Mouse (Mus musculus) hindbrain, postnatal 0 days (tissue): ENCODE data around the gene Grik1. TPM values are rescaled to one million over a fixed set of nuclear protein-coding genes. Genes with fewer than 3 reads are reported as not detected.

ENCODE experiments used
- ATAC-seq: fragments of 200-750 bp; cut with Nextera tagmentation; 2 replicates; pipeline ENCODE4 v1.8.0; 2017; ENCODE audit warnings: mild to moderate bottlenecking, moderate TSS enrichment, moderate library complexity
- DNase-seq: peaks from one replicate; pipeline ENCODE4 v3.0.0-alpha.2; 2015; ENCODE audit warnings: low spot score
- H3K27ac ChIP-seq: fragments of 300-500 bp; sonication (generic); 2 replicates; pipeline ENCODE4 v1.5.1; 2014; ENCODE audit warnings: mild to moderate bottlenecking
- H3K27me3 ChIP-seq: fragments of 300-500 bp; sonication (generic); 2 replicates; pipeline ENCODE4 v1.6.1; 2014; ENCODE audit warnings: low read length, mixed read lengths; ENCODE audit not compliant: insufficient read depth
- H3K36me3 ChIP-seq: fragments of 300-500 bp; sonication (generic); 2 replicates; pipeline ENCODE4 v1.6.1; 2014; ENCODE audit warnings: low read length, mixed read lengths; ENCODE audit not compliant: insufficient read depth
- H3K4me1 ChIP-seq: fragments of 300-500 bp; sonication (generic); 2 replicates; pipeline ENCODE4 v1.6.1; 2014; ENCODE audit warnings: antibody characterized with exemption, low read length, mixed read lengths; ENCODE audit not compliant: insufficient read depth
- H3K4me2 ChIP-seq: fragments of 300-500 bp; sonication (generic); 2 replicates; pipeline ENCODE4 v1.6.1; 2014; ENCODE audit warnings: low read depth, mild to moderate bottlenecking, low read length, moderate library complexity, mixed read lengths
- H3K4me3 ChIP-seq: fragments of 300-500 bp; sonication (generic); 2 replicates; pipeline ENCODE4 v1.5.1; 2014; ENCODE audit warnings: low read length
- H3K9ac ChIP-seq: fragments of 300-500 bp; sonication (generic); replicated peaks from 2 replicates; pipeline ENCODE4 v1.6.1; 2014; ENCODE audit warnings: mild to moderate bottlenecking, low read length, moderate library complexity, mixed read lengths
- H3K9me3 ChIP-seq: fragments of 300-500 bp; sonication (generic); 2 replicates; pipeline ENCODE4 v1.6.1; 2016; ENCODE audit warnings: low read length, mixed read lengths
- CTCF ChIP-seq: IDR thresholded peaks from 2 replicates; pipeline ENCODE4 v1.5.1; 2016; ENCODE audit warnings: antibody characterized with exemption, control low read depth, low read depth
- WGBS: fragments of 180-500 bp; shearing (Covaris S2); extraction: QIAGEN DNeasy Blood & Tissue Kit; methylation state at CpG from one replicate; pipeline ENCODE4 v1.1.7; 2014; 5-methylcytosine and 5-hydroxymethylcytosine counted together
- polyA plus RNA-seq: library from polyadenylated mRNA; unstranded; fragments of >200 nt; fragmentation: Nextera tagmentation; extraction: Ambion mirVana; gene quantifications from 2 replicates; pipeline ENCODE4 v1.2.1, GENCODE M21; 2015
- total RNA-seq: library from RNA; depleted of rRNA; stranded (reverse); fragments of >200 nt; gene quantifications from 2 replicates; pipeline ENCODE4 v1.2.3, GENCODE M21; 2014

The Grik1 gene
- total and polyA plus RNA-seq, 2 experiments from 2014 or later, result 34.5 to 34.6 TPM

GRCm38 (mm10) chr16:88211852-88212251, 78.2 kb downstream of the Grik1 start:
- no peak overlapping the region for H3K9ac ChIP-seq
- peak; percentile 21; the same call in 1 of the 2 replicates for TF ChIP-seq CTCF
- H3K36me3 ChIP-seq, result no peaks in the 10 kb centered on the region
- ATAC-seq, result no peak
- peak; percentile 18 for DNase-seq
- no peak overlapping the region for H3K27ac ChIP-seq
- no peaks in the 10 kb centered on the region for H3K4me1 ChIP-seq
- no peak overlapping the region for H3K4me3 ChIP-seq
- no peaks in the 10 kb centered on the region for H3K27me3 ChIP-seq
- H3K9me3 ChIP-seq, result no peaks in the 10 kb centered on the region
- no peak overlapping the region for H3K4me2 ChIP-seq
- 65% methylated on average over 8 of the region's 8 CpGs for WGBS

- Histone ChIP-seq H3K4me2 (no peak overlapping the region), H3K4me3 (no peak overlapping the region), H3K4me1 (no peaks in the 10 kb centered on the region), H3K9me3 (no peaks in the 10 kb centered on the region), H3K27ac (no peak overlapping the region), H3K9ac (no peak overlapping the region), H3K36me3 (no peaks in the 10 kb centered on the region), H3K27me3 (no peaks in the 10 kb centered on the region)
- DNase-seq (peak; percentile 81), ATAC-seq (peak; percentile 68)
- WGBS, result 5% methylated on average over 5 of the region's 5 CpGs
- TF ChIP-seq CTCF, result peak; percentile 92
Measured at GRCm38 (mm10) chr16:88204400-88204799, 85.7 kb downstream of the Grik1 start.

- H3K4me3 ChIP-seq, result no peak overlapping the region
- no peak overlapping the region for H3K9ac ChIP-seq
- H3K36me3 ChIP-seq, result no peaks in the 10 kb centered on the region
- H3K27me3 ChIP-seq, result no peaks in the 10 kb centered on the region
- TF ChIP-seq CTCF, result no peak
- H3K4me2 ChIP-seq, result no peak overlapping the region
- ATAC-seq (no peak), DNase-seq (no peak)
- 74% methylated on average over 6 of the region's 6 CpGs for WGBS
- no peak overlapping the region for H3K27ac ChIP-seq
- no peaks in the 10 kb centered on the region for H3K4me1 ChIP-seq
- H3K9me3 ChIP-seq, result no peaks in the 10 kb centered on the region
Measured at GRCm38 (mm10) chr16:88203985-88204384, 86.1 kb downstream of the Grik1 start.

- Histone ChIP-seq H3K9me3 (no peaks in the 10 kb centered on the region), H3K9ac (no peak overlapping the region), H3K4me1 (no peaks in the 10 kb centered on the region), H3K36me3 (no peaks in the 10 kb centered on the region), H3K4me2 (no peak overlapping the region), H3K4me3 (no peak overlapping the region), H3K27me3 (no peaks in the 10 kb centered on the region), H3K27ac (no peak overlapping the region)
- DNase-seq (no peak), ATAC-seq (no peak)
- WGBS, result 61% methylated on average over 6 of the region's 6 CpGs
- no peak for TF ChIP-seq CTCF
Measured at GRCm38 (mm10) chr16:88187433-88188037, 102.5 kb downstream of the Grik1 start.

GRCm38 (mm10) chr16:88178813-88179212, 111.3 kb downstream of the Grik1 start:
- H3K9ac ChIP-seq, result no peak overlapping the region
- DNase-seq, result no peak
- no peak for ATAC-seq
- H3K4me3 ChIP-seq, result no peak overlapping the region
- no peak for TF ChIP-seq CTCF
- WGBS, result 50% methylated on average over 6 of the region's 6 CpGs
- H3K36me3 ChIP-seq, result no peaks in the 10 kb centered on the region
- no peaks in the 10 kb centered on the region for H3K9me3 ChIP-seq
- no peaks in the 10 kb centered on the region for H3K4me1 ChIP-seq
- no peaks in the 10 kb centered on the region for H3K27me3 ChIP-seq
- no peak overlapping the region for H3K27ac ChIP-seq
- no peak overlapping the region for H3K4me2 ChIP-seq

GRCm38 (mm10) chr16:88177364-88177763, 112.7 kb downstream of the Grik1 start:
- Histone ChIP-seq H3K4me2 (no peak overlapping the region), H3K4me3 (no peak overlapping the region), H3K9ac (no peak overlapping the region), H3K4me1 (no peaks in the 10 kb centered on the region), H3K27ac (no peak overlapping the region), H3K9me3 (no peaks in the 10 kb centered on the region), H3K27me3 (no peaks in the 10 kb centered on the region), H3K36me3 (no peaks in the 10 kb centered on the region)
- no peak for ATAC-seq
- WGBS, result 46% methylated on average over 3 of the region's 3 CpGs
- DNase-seq, result peak; percentile 23
- no peak for TF ChIP-seq CTCF

GRCm38 (mm10) chr16:88174083-88174721, 115.9 kb downstream of the Grik1 start:
- peak; percentile 83 for ATAC-seq
- no peak overlapping the region for H3K9ac ChIP-seq

More at GRCm38 (mm10) chr16:88174083-88174721, 115.9 kb downstream of the Grik1 start:
- peak overlapping the region; percentile 22; the same call in 1 of the 2 replicates for H3K27ac ChIP-seq
- no peaks in the 10 kb centered on the region for H3K36me3 ChIP-seq
- DNase-seq, result peak; percentile 86
- H3K27me3 ChIP-seq, result no peaks in the 10 kb centered on the region
- no peak; the same call in 1 of the 2 replicates for TF ChIP-seq CTCF
- no peaks in the 10 kb centered on the region for H3K9me3 ChIP-seq
- H3K4me3 ChIP-seq, result no peak overlapping the region
- 34% methylated on average over 9 of the region's 9 CpGs for WGBS
- peak overlapping the region; percentile 27 for H3K4me2 ChIP-seq
- no peaks in the 10 kb centered on the region for H3K4me1 ChIP-seq
